Mouse (Mus musculus) layer of hippocampus, postnatal 36 days (tissue): Measurements from ENCODE around the gene Fam92b. TPM values are rescaled to one million over a fixed set of nuclear protein-coding genes. Genes with fewer than 3 reads are reported as not detected.

ENCODE experiments used
- total RNA-seq, 2 experiments: library from RNA; stranded (reverse); gene quantifications; 2 replicates each; pipeline ENCODE4 v1.2.3; 2021

Fam92b gene
- total RNA-seq, 2 experiments from 2014 or later: 0.30 to 0.53 TPM

Other genes with a start within 250 kb of the Fam92b start
- gene Crispld2, start 185.0 kb downstream of the Fam92b start, total RNA-seq: 1 to 10 TPM; 1.6 to 2.0 TPM
- gene Zdhhc7, start 76.0 kb downstream of the Fam92b start, total RNA-seq: 10 to 100 TPM; 35.8 to 37.7 TPM
- 100 to 1,000 TPM; 151 to 168 TPM for gene 6430548M08Rik, start 63.3 kb downstream of the Fam92b start, total RNA-seq
- gene Gse1, start 51.0 kb upstream of the Fam92b start, total RNA-seq: 100 to 1,000 TPM; 147 to 155 TPM